Mouse (Mus musculus): ENCODE results near the gene Meis1. TPM values are rescaled to one million over a fixed set of nuclear protein-coding genes. Genes with fewer than 3 reads are reported as not detected.
A peak's percentile ranks its signal among the peaks of the same experiment; 100 is the strongest.

Gene Meis1
- total RNA-seq (2022) = 1 to 10 TPM; 3.3 to 4.6 (median 3.7) TPM

- peak; percentile 86 to 90 for DNase-seq (ENCODE audit: low spot score in 2 of 2)
These were observed at the start of gene Meis1 for GRCm38 (mm10) chr11:19018489-19019203. Meis1 (minus strand) TSS chr11:19018985.

GRCm38 (mm10) chr11:19067334-19067733 is 48.5 kb upstream of the Meis1 start:
- no peak for DNase-seq (ENCODE audit: low spot score in 2 of 2)

GRCm38 (mm10) chr11:19049276-19049675 is 30.5 kb upstream of the Meis1 start:
- DNase-seq (ENCODE audit: low spot score in 2 of 2) = no peak

GRCm38 (mm10) chr11:19036595-19037166 is 17.9 kb upstream of the Meis1 start:
- no peak for DNase-seq (ENCODE audit: low spot score in 2 of 2)

GRCm38 (mm10) chr11:19026581-19027561 is 8.1 kb upstream of the Meis1 start:
- no peak for DNase-seq (ENCODE audit: low spot score in 2 of 2)

- no peak for DNase-seq (ENCODE audit: low spot score in 2 of 2)
These were observed 7.3 kb upstream of the Meis1 start for GRCm38 (mm10) chr11:19025976-19026520.

GRCm38 (mm10) chr11:19024496-19025265 is 5.9 kb upstream of the Meis1 start:
- no peak for DNase-seq (ENCODE audit: low spot score in 2 of 2)

- no peak for DNase-seq (ENCODE audit: low spot score in 2 of 2)
These were observed 4.6 kb upstream of the Meis1 start for GRCm38 (mm10) chr11:19023356-19023755.

GRCm38 (mm10) chr11:19022576-19022975 is 3.8 kb upstream of the Meis1 start:
- DNase-seq (ENCODE audit: low spot score in 2 of 2) = no peak

- no peak for DNase-seq (ENCODE audit: low spot score in 2 of 2)
These were observed 2.3 kb upstream of the Meis1 start for GRCm38 (mm10) chr11:19020951-19021710.

- peak; percentile 81 to 89 for DNase-seq (ENCODE audit: low spot score in 2 of 2)
These were observed 1.6 kb upstream of the Meis1 start for GRCm38 (mm10) chr11:19020371-19020824.

- DNase-seq (ENCODE audit: low spot score in 2 of 2) = peak in 1 of 2 experiments; percentile 14
These were observed 703 bp upstream of the Meis1 start for GRCm38 (mm10) chr11:19019204-19020171.

GRCm38 (mm10) chr11:19017719-19018413 is 919 bp downstream of the Meis1 start:
- DNase-seq (ENCODE audit: low spot score in 2 of 2) = no peak

GRCm38 (mm10) chr11:19017262-19017661 is 1.5 kb downstream of the Meis1 start:
- no peak for DNase-seq (ENCODE audit: low spot score in 2 of 2)

GRCm38 (mm10) chr11:19016481-19017220 is 2.1 kb downstream of the Meis1 start:
- no peak for DNase-seq (ENCODE audit: low spot score in 2 of 2)

- DNase-seq (ENCODE audit: low spot score in 2 of 2) = no peak
These were observed 2.9 kb downstream of the Meis1 start for GRCm38 (mm10) chr11:19015731-19016461.

GRCm38 (mm10) chr11:19015381-19015730 is 3.4 kb downstream of the Meis1 start:
- DNase-seq (ENCODE audit: low spot score in 2 of 2) = no peak

All from gastrocnemius, adult 8-10 months (tissue).